Mouse (Mus musculus) midbrain, embryonic 11.5 days (tissue): ENCODE results near the gene Ptges2. TPM values are rescaled to one million over a fixed set of nuclear protein-coding genes. Genes with fewer than 3 reads are reported as not detected.
A peak's percentile ranks its signal among the peaks of the same experiment; 100 is the strongest.

Experiments
- ATAC-seq: fragments of 200-750 bp; cut with Nextera tagmentation; 2 replicates; pipeline ENCODE4 v1.8.0; 2017; ENCODE audit warnings: moderate TSS enrichment, moderate library complexity; ENCODE audit not compliant: low FRiP score
- DNase-seq: peaks from one replicate; pipeline ENCODE4 v3.0.0; 2015; ENCODE audit warnings: low spot score; ENCODE audit errors: missing footprints
- H3K27ac ChIP-seq: fragments of 300-500 bp; sonication (generic); 2 replicates; pipeline ENCODE4 v1.5.1; 2014; ENCODE audit warnings: low read depth, low read length
- H3K27me3 ChIP-seq: fragments of 300-500 bp; sonication (generic); 2 replicates; pipeline ENCODE4 v1.6.1; 2014; ENCODE audit warnings: mild to moderate bottlenecking, low read length, moderate library complexity, mixed read lengths; ENCODE audit not compliant: control insufficient read depth, insufficient read depth
- H3K36me3 ChIP-seq: fragments of 300-500 bp; sonication (generic); 2 replicates; pipeline ENCODE4 v1.6.1; 2014; ENCODE audit warnings: mild to moderate bottlenecking, low read length, moderate library complexity, mixed read lengths; ENCODE audit not compliant: control insufficient read depth, insufficient read depth
- H3K4me1 ChIP-seq: fragments of 300-500 bp; sonication (generic); 2 replicates; pipeline ENCODE4 v1.6.1; 2014; ENCODE audit warnings: low read length; ENCODE audit not compliant: control insufficient read depth, insufficient read depth
- H3K4me2 ChIP-seq: fragments of 300-500 bp; sonication (generic); 2 replicates; pipeline ENCODE4 v1.6.1; 2014; ENCODE audit warnings: mild to moderate bottlenecking, moderate library complexity
- H3K4me3 ChIP-seq: fragments of 300-500 bp; sonication (generic); 2 replicates; pipeline ENCODE4 v1.5.1; 2014; ENCODE audit warnings: low read depth, low read length
- H3K9ac ChIP-seq: fragments of 300-500 bp; sonication (generic); 2 replicates; pipeline ENCODE4 v1.6.1; 2014; ENCODE audit warnings: low read length
- H3K9me3 ChIP-seq: fragments of 300-500 bp; sonication (generic); 2 replicates; pipeline ENCODE4 v1.6.1; 2016; ENCODE audit warnings: low read length; ENCODE audit not compliant: control insufficient read depth
- WGBS: fragments of 180-500 bp; shearing (Covaris S2); extraction: QIAGEN DNeasy Blood & Tissue Kit; methylation state at CpG from one replicate; pipeline ENCODE4 v1.1.7; 2014; 5-methylcytosine and 5-hydroxymethylcytosine counted together
- polyA plus RNA-seq: library from polyadenylated mRNA; unstranded; fragments of >200 nt; fragmentation: Nextera tagmentation; extraction: Ambion mirVana; gene quantifications from 2 replicates; pipeline ENCODE4 v1.2.1, GENCODE M21; 2014

Ptges2 gene
- polyA plus RNA-seq, 1 experiment from 2014 or later: 24.7 TPM

GRCm38 (mm10) chr2:32363376-32364106 is 32.2 kb upstream of the Ptges2 start:
- peaks cover 7% of the 10 kb centered on the region; the same call in 1 of the 2 replicates for H3K27me3 ChIP-seq
- no peaks in the 10 kb centered on the region for H3K9me3 ChIP-seq
- peak overlapping the region; percentile 64 for H3K27ac ChIP-seq
- peak overlapping the region; percentile 90 for H3K4me2 ChIP-seq
- ATAC-seq (peak; percentile 31; the same call in 1 of the 2 replicates), DNase-seq (peak; percentile 89)
- H3K4me3 ChIP-seq: peak overlapping the region; percentile 79
- H3K36me3 ChIP-seq: peaks cover 7% of the 10 kb centered on the region
- 12% methylated on average over 19 of the region's 19 CpGs for WGBS
- peaks cover 13% of the 10 kb centered on the region for H3K4me1 ChIP-seq
- peak overlapping the region; percentile 93 for H3K9ac ChIP-seq

GRCm38 (mm10) chr2:32364121-32364520 is 31.6 kb upstream of the Ptges2 start:
- no peak for ATAC-seq
- Histone ChIP-seq H3K4me2 (peak overlapping the region; percentile 90; the same call in 1 of the 2 replicates), H3K4me1 (peaks cover 13% of the 10 kb centered on the region), H3K36me3 (peaks cover 7% of the 10 kb centered on the region), H3K4me3 (no peak overlapping the region; the same call in 1 of the 2 replicates), H3K9me3 (no peaks in the 10 kb centered on the region), H3K27ac (no peak overlapping the region), H3K27me3 (peaks cover 7% of the 10 kb centered on the region; the same call in 1 of the 2 replicates), H3K9ac (peak overlapping the region; percentile 93)
- WGBS: 89% methylated on average over 8 of the region's 8 CpGs
- no peak for DNase-seq

- no peak for DNase-seq
- WGBS: 92% methylated on average over 5 of the region's 5 CpGs
- no peak overlapping the region for H3K4me2 ChIP-seq
- no peaks in the 10 kb centered on the region for H3K9me3 ChIP-seq
- peaks cover 7% of the 10 kb centered on the region for H3K4me1 ChIP-seq
- H3K27me3 ChIP-seq: no peaks in the 10 kb centered on the region
- H3K36me3 ChIP-seq: peaks cover 22% of the 10 kb centered on the region
- H3K27ac ChIP-seq: no peak overlapping the region
- no peak overlapping the region for H3K4me3 ChIP-seq
- ATAC-seq: no peak
- H3K9ac ChIP-seq: no peak overlapping the region
Measured at GRCm38 (mm10) chr2:32367315-32367714, 28.4 kb upstream of the Ptges2 start.

GRCm38 (mm10) chr2:32374191-32374590 is 21.5 kb upstream of the Ptges2 start:
- Histone ChIP-seq H3K4me2 (no peak overlapping the region), H3K9ac (no peak overlapping the region), H3K9me3 (no peaks in the 10 kb centered on the region), H3K4me1 (no peaks in the 10 kb centered on the region), H3K4me3 (no peak overlapping the region), H3K27me3 (no peaks in the 10 kb centered on the region), H3K36me3 (peaks cover 31% of the 10 kb centered on the region), H3K27ac (no peak overlapping the region)
- ATAC-seq (no peak), DNase-seq (no peak)
- WGBS: 92% methylated on average over 10 of the region's 10 CpGs

- ATAC-seq (no peak), DNase-seq (no peak)
- H3K4me1 ChIP-seq: no peaks in the 10 kb centered on the region
- H3K9ac ChIP-seq: no peak overlapping the region
- H3K4me2 ChIP-seq: no peak overlapping the region
- no peaks in the 10 kb centered on the region; the same call in 1 of the 2 replicates for H3K27me3 ChIP-seq
- H3K27ac ChIP-seq: no peak overlapping the region
- H3K9me3 ChIP-seq: no peaks in the 10 kb centered on the region
- WGBS: 90% methylated on average over 13 of the region's 13 CpGs
- H3K36me3 ChIP-seq: peaks cover 26% of the 10 kb centered on the region
- no peak overlapping the region for H3K4me3 ChIP-seq
Measured at GRCm38 (mm10) chr2:32375317-32375940, 20.3 kb upstream of the Ptges2 start.

GRCm38 (mm10) chr2:32376963-32377362 is 18.7 kb upstream of the Ptges2 start:
- Histone ChIP-seq H3K4me3 (no peak overlapping the region), H3K36me3 (peaks cover 18% of the 10 kb centered on the region), H3K9me3 (no peaks in the 10 kb centered on the region), H3K27ac (no peak overlapping the region), H3K27me3 (no peaks in the 10 kb centered on the region; the same call in 1 of the 2 replicates), H3K9ac (no peak overlapping the region), H3K4me2 (no peak overlapping the region), H3K4me1 (peaks cover 5% of the 10 kb centered on the region; the same call in 1 of the 2 replicates)
- 93% methylated on average over 10 of the region's 10 CpGs for WGBS
- ATAC-seq (no peak), DNase-seq (no peak)

- no peak for DNase-seq
- peaks cover 5% of the 10 kb centered on the region; the same call in 1 of the 2 replicates for H3K4me1 ChIP-seq
Measured at GRCm38 (mm10) chr2:32380001-32380500, 15.6 kb upstream of the Ptges2 start.

GRCm38 (mm10) chr2:32381141-32381774 is 14.4 kb upstream of the Ptges2 start:
- Histone ChIP-seq H3K4me2 (peak overlapping the region; percentile 96), H3K27ac (no peak overlapping the region), H3K27me3 (peaks cover 5% of the 10 kb centered on the region), H3K9ac (peak overlapping the region; percentile 67), H3K4me3 (peak overlapping the region; percentile 62), H3K4me1 (peaks cover 5% of the 10 kb centered on the region; the same call in 1 of the 2 replicates), H3K9me3 (no peaks in the 10 kb centered on the region), H3K36me3 (peaks cover 8% of the 10 kb centered on the region)
- DNase-seq (peak; percentile 94), ATAC-seq (peak; percentile 68; the same call in 1 of the 2 replicates)
- under 1% methylated on average over 27 of the region's 27 CpGs for WGBS

More at GRCm38 (mm10) chr2:32380001-32380500, 15.6 kb upstream of the Ptges2 start:
- Histone ChIP-seq H3K27ac (no peak overlapping the region), H3K4me2 (no peak overlapping the region), H3K9ac (no peak overlapping the region), H3K27me3 (peaks cover 5% of the 10 kb centered on the region), H3K4me3 (no peak overlapping the region), H3K9me3 (no peaks in the 10 kb centered on the region), H3K36me3 (peaks cover 12% of the 10 kb centered on the region)
- no peak for ATAC-seq
- 89% methylated on average over 7 of the region's 7 CpGs for WGBS
